Mouse (Mus musculus) CH12F3 (cell line): ENCODE measurements around the gene Otos.

ENCODE experiments used
- in situ Hi-C: fragments of 300-500 bp; cut with MboI; formaldehyde crosslinking; loops from 2 replicates; pipeline ENCODE4 v1.14.3; 2020; ENCODE audit warnings: low sequenced_read_pairs

The Otos gene

GRCm38 (mm10) chr1:92648673-92649072, at the start of gene Otos:
Gene Otos, minus strand, starts transcription at chr1:92648841.
- in situ Hi-C loops: no loop called here

DNA sequence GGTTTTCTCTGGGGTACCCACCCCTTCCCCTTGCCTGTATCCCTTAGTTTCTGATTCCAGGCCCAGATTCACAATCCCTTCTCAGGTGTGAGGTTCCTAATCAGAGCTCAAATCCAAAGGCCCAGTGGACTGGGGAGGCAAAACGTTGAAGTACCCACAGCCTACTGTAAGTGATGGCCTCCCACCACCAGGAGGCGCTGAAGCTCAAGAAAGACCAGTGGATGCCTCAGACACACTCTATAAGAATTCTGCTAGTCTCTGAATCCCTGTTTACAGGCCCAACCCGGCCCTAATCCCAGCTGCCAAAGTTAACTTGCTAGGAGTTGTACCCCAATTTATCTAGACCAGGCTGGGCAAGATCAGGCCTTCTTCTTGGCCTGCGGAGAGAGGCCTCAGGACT, 48.2 kb upstream of the Otos start:
- in situ Hi-C loops: no loop called here

- in situ Hi-C loops: no loop called here
Measured at GRCm38 (mm10) chr1:92695751-92696150, 47.1 kb upstream of the Otos start.

DNA sequence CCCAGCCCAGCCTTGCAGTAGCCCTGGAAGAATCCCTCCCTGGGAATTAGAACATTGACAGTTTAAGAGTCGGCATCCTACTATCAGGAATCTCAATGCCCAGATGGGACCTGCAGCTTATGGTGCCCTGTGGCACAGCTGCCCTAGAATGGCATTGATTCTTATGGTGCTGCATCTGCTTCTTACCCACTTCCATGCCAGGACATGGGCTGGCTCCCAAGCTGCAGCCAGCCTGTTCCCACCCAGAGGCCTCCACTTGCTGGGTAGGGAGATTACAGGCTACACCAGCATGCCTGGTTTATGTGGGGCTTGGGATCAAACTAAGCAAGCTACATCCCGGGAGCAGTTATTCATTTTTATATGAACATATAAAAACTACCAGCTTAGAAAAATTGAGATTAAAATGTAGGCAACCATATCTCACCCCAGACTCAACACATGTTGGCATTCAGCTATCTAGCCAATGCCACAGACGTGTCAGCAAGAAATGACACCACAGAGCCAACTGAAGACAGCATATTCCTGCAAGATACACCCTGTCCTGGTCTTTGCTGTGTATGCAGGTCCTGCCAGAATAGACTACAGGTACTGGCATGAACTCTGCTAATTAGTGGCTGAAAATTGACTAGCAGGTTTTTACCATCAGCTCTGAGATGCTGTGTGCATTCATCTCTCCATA, 42.7 kb upstream of the Otos start:
- in situ Hi-C loops: no loop called here

DNA sequence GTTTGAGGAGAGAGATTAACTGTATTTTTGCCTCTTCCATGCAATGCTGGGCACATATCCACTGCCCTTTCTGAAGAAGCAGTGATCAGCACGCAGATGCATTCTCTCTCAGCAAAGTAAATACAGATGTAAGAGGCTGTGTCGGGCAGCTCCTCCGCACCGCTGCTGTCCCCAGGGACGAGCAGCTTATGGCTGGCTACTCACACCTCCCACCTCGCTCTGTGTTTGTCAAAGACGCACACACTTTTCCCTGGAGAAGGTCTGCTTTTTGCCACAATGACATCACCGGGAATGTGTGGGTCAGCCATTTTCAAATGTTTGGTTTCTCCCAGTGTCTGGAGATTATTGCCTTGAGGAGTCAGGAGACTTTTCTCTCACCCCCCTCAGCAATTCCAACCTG, 38.4 kb upstream of the Otos start:
- in situ Hi-C loops: no loop called here

GRCm38 (mm10) chr1:92683151-92683550, 34.5 kb upstream of the Otos start:
- in situ Hi-C loops: no loop called here

- in situ Hi-C loops: no loop called here
Measured at GRCm38 (mm10) chr1:92680668-92681603, 32.3 kb upstream of the Otos start.

- in situ Hi-C loops: no loop called here
Measured at GRCm38 (mm10) chr1:92678757-92679156, 30.1 kb upstream of the Otos start.

DNA sequence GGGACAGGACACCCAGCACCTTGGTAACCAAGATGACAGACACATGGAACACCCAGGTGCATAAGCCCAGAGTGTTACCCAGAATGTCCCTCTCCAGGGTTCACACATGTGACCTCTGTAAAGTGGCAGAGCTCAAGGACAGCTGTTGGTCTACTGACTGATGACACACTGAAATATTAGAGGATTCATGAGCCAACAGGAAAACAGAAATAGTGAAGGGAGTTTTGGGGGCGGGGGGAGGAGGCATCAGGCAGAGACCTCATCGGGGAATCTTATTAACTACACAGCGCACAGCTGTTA, 28.0 kb upstream of the Otos start:
- in situ Hi-C loops: no loop called here

DNA sequence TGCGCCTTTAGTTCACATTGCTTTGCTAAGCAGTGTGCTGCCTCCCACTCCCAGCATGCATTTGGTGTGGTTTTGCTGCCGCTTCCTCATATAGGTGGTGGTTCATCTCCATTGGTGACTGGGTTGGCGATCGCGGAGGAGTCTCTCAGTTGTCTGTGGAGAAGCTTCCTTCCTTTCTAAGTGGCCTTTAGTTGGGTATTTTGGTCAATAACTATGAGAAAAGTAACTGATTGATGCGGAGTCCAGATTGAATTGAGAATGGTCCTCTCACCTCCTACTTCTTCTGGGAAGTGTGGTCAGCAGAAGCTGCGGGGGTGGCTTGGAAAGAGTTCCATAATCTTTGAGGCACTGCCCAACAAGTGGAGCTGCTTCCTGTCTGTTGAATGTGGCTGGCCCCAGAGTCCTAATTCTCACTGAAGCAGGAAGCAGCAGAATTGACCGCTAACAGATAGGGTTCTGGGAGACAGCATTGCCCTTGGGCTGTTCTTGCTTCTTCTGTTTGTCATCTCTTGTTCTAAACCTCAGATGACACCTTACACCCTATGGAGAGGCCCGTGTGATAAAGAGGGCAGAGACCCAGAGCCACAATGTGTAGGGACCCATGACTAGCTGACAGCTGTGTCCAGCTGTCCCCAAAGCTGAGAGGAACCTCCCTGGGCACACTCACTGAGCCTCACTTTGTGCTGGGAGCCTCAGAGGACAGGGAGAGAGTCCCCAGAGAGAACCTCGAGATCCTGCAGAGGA, 27.5 kb upstream of the Otos start:
- in situ Hi-C loops: no loop called here

DNA sequence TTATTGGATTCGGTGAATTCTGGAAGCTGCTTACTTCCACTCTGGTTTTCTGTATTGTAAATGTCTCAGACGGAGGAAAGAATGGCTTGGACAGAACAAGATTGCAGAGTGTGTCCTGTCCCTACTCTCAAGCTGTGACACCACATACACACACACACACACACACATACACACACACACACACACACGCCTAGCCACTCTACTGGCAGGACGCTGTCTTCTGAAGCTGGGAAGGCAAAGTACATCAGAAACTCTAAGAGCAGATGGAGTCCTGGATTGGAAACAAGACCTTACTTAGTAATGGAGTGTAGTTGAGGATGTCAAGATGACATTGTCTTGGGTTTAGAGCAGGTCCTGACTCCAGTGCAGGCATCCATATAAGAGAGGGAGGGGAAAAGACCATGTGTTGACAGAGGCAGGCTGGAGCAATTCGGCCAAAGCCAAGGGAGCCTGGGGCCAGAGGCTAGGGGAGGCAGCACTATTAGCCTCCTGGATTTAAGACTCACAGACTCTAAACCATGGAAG, 24.7 kb upstream of the Otos start:
- in situ Hi-C loops: no loop called here

DNA sequence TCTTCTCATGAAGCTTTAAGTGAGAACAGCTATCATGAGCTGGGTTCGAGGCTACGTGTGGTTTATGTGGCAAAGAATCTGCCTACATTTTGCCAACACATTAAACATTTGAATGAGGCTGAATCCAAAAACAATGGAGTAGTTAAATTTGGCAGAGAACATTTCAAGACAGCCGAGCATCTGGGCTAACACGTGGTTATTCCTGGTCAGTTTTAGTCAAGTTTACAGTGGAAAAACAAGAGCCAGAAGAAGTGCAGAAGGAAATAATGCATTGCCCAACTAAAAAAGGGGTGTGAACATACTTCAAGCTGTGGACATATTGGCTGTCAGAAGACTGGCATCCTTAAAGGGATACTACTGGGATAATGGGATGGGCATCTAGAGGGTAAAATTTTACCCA, 22.7 kb upstream of the Otos start:
- in situ Hi-C loops: no loop called here

DNA sequence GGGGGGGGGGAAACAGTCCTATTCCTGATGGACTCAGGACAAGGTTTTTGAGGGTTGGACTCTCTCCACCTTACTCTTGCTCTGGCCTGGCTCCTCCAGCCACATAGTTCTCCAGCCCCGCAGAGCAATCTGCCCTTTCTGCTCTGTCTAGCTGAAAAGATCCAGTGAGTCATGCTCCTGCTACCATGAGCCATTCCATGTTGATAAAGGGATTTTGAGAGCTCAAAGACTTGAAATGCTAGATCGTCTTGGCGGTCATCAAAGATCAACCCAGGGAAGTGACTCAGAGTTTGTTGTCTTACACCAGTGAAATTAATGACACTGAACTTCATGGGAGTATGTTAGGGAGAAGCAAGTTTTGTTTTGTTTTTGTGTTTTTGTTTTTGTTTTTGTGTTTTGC, 20.8 kb upstream of the Otos start:
- in situ Hi-C loops: no loop called here

DNA sequence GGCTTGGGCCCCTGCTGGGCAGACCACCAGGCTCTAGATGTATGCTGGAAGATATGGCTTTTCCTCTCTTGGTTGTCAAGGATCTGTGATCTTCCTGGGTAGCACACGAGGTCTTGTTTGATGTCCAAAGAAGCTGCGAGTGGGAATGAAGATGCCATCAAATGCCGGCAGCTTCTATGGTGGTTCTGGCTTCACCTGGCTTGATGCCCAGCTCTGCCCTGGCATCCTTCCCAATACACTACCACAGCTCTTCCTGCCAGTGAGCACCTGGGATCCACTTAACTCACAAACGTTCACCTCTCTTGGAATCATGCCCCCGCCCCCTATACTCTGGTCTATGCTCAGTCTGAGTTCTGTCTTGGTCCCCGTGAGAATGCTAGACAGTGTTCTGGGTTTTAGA, 18.5 kb upstream of the Otos start:
- in situ Hi-C loops: no loop called here

- in situ Hi-C loops: no loop called here
Measured at GRCm38 (mm10) chr1:92659392-92659791, 10.8 kb upstream of the Otos start.

- in situ Hi-C loops: no loop called here
Measured at GRCm38 (mm10) chr1:92657025-92657820, 8.6 kb upstream of the Otos start.

DNA sequence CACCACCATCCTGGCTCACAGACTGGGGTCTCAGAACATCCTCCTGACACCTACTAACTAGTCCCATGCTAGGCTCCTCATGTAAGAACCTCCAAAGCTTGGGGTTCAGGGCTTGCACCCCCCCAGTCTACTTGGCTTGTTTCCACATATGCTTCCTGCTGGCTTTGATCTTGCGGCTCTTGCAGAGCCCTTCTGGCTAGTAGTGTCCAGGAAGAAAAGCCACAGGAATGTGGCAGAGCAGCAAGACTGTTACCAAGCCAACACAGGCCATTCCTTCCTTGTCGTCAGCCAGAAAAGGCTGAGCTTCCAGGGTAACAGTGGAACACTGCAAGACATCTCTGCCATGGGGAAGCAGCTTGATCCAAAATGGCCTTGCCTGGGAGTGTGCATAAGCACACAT, 6.0 kb upstream of the Otos start:
- in situ Hi-C loops: no loop called here

- in situ Hi-C loops: no loop called here
Measured at GRCm38 (mm10) chr1:92653179-92653578, 4.5 kb upstream of the Otos start.

GRCm38 (mm10) chr1:92651467-92651866, 2.8 kb upstream of the Otos start:
- in situ Hi-C loops: no loop called here

- in situ Hi-C loops: no loop called here
Measured at GRCm38 (mm10) chr1:92648197-92648596, 444 bp downstream of the Otos start.

- in situ Hi-C loops: no loop called here
Measured at GRCm38 (mm10) chr1:92647752-92648151, 889 bp downstream of the Otos start.
